Mouse (Mus musculus) left cerebral cortex, postnatal 25 days (tissue): ENCODE measurements around the gene Pik3r1. TPM values are rescaled to one million over a fixed set of nuclear protein-coding genes. Genes with fewer than 3 reads are reported as not detected.

Source experiments
- DNase-seq, 2 experiments: peaks; one replicate each; pipeline ENCODE4 v3.0.0; 2022; ENCODE audit warnings: low spot score in 2 of 2, mixed read lengths in 1 of 2
- intact Hi-C: fragments of 180-260 bp; cut with DNase I; formaldehyde crosslinking; loops from one replicate; pipeline ENCODE4 v1.15.1; 2025
- total RNA-seq, 2 experiments: library from RNA; stranded (reverse); gene quantifications; 2 replicates each; pipeline ENCODE4 v1.2.3; 2021

Gene Pik3r1
- total RNA-seq, 2 experiments from 2014 or later, result 144 to 146 TPM

DNA sequence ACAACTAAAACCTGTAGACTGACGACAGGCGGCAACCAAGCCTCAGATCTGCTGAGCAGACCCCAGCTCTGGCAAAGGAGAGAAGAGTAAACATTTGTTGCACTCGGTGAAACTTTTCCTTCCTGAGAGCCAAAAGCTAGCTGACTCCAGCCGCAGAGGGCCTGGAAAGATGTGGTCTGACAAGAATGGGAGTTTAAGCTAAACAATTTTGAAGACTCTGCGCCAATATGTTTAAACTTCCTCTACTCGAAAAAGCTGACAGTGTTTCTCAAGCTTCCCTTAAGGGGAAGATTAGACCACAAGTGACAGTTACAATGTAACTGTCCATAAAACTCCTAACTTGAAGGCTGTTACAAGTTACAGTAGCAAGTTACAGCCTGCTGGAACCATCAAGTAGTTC, 25.4 kb downstream of the Pik3r1 start:
- intact Hi-C loops, result no loop called here
- DNase-seq, result no peak

DNA sequence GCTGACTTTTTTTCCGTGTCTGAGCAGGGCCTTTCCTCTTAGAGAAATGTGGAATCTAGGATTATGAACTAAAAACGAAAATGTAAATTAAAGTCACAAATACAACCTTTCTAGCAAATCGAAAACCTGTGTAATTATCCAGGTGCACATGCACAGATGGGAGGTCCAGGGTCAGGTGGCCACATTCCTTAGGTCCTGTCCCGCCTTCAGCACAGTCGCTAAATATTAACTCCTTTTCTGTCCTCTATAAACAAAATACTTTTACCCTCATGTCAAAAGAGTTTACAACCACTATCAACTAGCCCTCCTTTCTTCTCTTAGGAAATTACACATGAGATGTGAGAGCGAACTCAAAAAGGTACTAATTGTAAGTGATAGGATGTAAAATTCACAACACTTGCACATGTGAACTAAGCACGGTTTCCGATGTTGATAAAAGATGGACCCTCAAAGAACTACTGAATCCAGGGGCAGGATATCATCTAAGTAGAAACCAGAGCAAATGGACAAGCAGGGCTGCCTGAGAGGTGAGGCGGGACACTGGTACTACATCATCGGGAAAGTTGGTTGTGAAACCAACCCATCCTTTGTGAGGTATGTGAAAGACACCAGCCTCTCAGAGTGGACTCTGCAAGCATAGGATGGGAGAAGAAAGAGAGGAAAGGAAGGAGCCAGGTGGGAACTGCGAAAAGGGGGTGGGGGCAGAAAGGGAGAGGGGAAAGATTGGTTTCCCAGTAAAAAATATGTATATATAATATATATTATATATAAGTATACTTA, 26.3 kb downstream of the Pik3r1 start:
- no peak for DNase-seq
- intact Hi-C loops, result no loop called here

DNA sequence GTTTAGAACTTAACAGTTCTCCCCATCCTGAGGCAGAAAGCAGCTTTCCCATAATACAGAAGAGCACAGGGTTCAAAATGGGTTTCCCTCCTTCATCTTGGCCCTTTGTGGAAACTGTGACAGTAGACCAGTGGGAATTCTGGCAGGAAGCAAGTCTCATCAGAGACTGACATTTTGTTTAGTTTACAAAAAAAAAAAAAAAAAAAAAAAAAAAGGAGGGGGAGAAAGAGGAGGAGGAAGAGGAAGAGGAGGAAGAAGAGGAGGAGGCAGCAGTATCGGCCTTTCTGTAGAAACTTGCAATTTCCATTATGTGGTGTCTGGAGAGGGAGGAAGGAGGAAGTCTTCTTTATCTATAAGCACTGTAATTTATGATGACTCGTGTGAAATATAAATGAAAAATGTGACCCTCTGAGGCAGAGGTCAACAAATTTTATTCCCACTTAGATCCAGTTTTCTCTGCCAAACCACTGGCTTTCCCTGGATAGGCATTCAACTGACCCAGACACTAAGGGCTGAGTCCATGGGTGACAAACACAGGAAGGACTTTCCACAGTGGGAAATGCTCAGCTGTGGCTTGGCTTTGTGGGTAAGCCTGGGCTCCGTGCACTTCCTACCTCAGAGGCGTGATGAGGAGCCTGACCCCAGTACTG, 28.2 kb downstream of the Pik3r1 start:
- DNase-seq, result no peak
- intact Hi-C loops, result loop anchor here (5.0 kb wide), 1 partner anchor 907 kb away; no protein-coding TSS in a partner anchor

DNA sequence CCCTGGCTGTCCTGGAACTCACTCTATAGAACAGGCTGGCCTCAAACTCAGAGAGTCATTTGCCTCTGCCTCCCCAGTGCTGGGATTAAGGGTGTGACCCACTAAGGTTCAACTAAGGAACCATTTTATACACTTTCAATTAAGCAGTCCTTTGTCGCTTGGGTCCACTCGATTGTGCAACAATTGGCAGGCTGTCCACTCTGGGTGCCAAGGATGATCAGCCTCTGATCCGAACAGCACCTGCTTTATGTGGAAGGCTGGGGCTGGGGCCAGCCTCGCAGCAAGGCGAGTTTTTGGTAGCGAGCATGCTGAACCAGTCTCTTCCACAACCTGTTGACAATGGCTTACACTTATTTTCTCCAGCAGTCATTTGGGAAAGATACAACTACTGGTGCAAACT, 29.2 kb downstream of the Pik3r1 start:
- no peak for DNase-seq
- intact Hi-C loops, result loop anchor here (5.0 kb wide), 1 partner anchor 909 kb away; no protein-coding TSS in a partner anchor

GRCm38 (mm10) chr13:101736521-101737387, 31.3 kb downstream of the Pik3r1 start:
- DNase-seq, result no peak
- intact Hi-C loops, result loop anchor here (5.0 kb wide), 1 partner anchor 911 kb away; no protein-coding TSS in a partner anchor

GRCm38 (mm10) chr13:101735364-101736120, 32.5 kb downstream of the Pik3r1 start:
- intact Hi-C loops, result loop anchor here (5.0 kb wide), 1 partner anchor 912 kb away; no protein-coding TSS in a partner anchor
- peak in 1 of 2 experiments; percentile 51 for DNase-seq

GRCm38 (mm10) chr13:101734227-101734626, 33.8 kb downstream of the Pik3r1 start:
- intact Hi-C loops, result no loop called here
- DNase-seq, result no peak

GRCm38 (mm10) chr13:101732675-101733074, 35.3 kb downstream of the Pik3r1 start:
- no peak for DNase-seq
- intact Hi-C loops, result no loop called here

GRCm38 (mm10) chr13:101731777-101732176, 36.2 kb downstream of the Pik3r1 start:
- no peak for DNase-seq
- intact Hi-C loops, result no loop called here

GRCm38 (mm10) chr13:101730351-101730750, 37.7 kb downstream of the Pik3r1 start:
- intact Hi-C loops, result no loop called here

GRCm38 (mm10) chr13:101729248-101730055, 38.6 kb downstream of the Pik3r1 start:
- DNase-seq, result no peak
- intact Hi-C loops, result loop anchor here (5.0 to 10.0 kb wide), 2 partner anchors 778 to 1015 kb away; no protein-coding TSS in a partner anchor

More at GRCm38 (mm10) chr13:101730351-101730750, 37.7 kb downstream of the Pik3r1 start:
- no peak for DNase-seq

- peak in 1 of 2 experiments; percentile 67 for DNase-seq
- intact Hi-C loops, result loop anchor here (5.0 to 10.0 kb wide), 2 partner anchors 778 to 1016 kb away; no protein-coding TSS in a partner anchor
Measured at GRCm38 (mm10) chr13:101728816-101729215, 39.2 kb downstream of the Pik3r1 start.

GRCm38 (mm10) chr13:101728300-101728699, 39.7 kb downstream of the Pik3r1 start:
- DNase-seq, result no peak
- intact Hi-C loops, result loop anchor here (5.0 to 10.0 kb wide), 2 partner anchors 779 to 1017 kb away; no protein-coding TSS in a partner anchor

DNA sequence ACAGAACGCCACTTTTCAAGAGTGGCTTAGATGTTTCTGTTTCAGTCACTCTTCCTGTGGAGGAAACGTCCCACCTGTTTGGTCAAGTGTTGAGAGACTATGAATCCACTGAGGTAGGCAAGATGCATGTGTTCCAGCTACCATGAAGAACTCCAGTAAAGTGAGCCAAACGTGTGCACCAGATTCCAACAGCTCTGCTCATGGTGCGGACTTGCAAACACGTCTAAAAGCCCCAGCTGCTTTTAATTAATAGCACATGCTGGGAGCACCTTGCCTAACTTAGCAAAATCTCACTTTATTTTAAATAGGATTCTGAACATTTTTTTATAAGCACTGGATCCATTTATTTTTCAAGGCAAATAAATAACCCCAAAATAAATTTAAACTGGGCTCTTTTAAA, 40.2 kb downstream of the Pik3r1 start:
- no peak for DNase-seq
- intact Hi-C loops, result loop anchor here (5.0 to 10.0 kb wide), 2 partner anchors 779 to 1017 kb away; no protein-coding TSS in a partner anchor

DNA sequence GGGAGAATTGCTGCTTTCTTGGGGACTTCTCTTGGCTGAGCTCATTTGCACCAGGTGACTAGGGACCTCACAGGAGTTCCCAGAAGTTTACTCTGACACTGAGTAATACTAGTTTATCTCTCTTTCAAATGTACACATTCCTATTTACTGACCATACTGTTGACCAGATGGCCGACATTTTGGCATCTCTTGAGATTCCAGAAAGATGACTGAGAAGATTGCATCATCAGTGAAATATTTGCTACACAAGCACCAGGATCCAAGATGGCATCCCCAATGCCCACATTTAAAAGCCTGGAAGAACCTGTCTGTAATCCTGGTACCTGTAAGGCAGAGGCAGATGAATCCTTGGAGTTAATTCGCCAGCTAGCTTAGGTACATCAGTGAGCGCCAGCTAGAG, 41.1 kb downstream of the Pik3r1 start:
- DNase-seq, result no peak
- intact Hi-C loops, result loop anchor here (5.0 to 10.0 kb wide), 2 partner anchors 780 to 1018 kb away; no protein-coding TSS in a partner anchor

GRCm38 (mm10) chr13:101721901-101722595, 46.0 kb downstream of the Pik3r1 start:
- intact Hi-C loops, result loop anchor here (10.0 kb wide), 1 partner anchor 1023 kb away; no protein-coding TSS in a partner anchor
- DNase-seq, result no peak

GRCm38 (mm10) chr13:101721154-101721553, 46.9 kb downstream of the Pik3r1 start:
- no peak for DNase-seq
- intact Hi-C loops, result loop anchor here (10.0 kb wide), 1 partner anchor 1024 kb away; no protein-coding TSS in a partner anchor
